Mouse (Mus musculus): ENCODE data around the gene Prol1.
"Not testable (repeated sequence)": the region's sequence is repeated elsewhere in the genome, so short reads cannot be mapped to it uniquely, and the experiment has no call there.

Gene Prol1

DNA sequence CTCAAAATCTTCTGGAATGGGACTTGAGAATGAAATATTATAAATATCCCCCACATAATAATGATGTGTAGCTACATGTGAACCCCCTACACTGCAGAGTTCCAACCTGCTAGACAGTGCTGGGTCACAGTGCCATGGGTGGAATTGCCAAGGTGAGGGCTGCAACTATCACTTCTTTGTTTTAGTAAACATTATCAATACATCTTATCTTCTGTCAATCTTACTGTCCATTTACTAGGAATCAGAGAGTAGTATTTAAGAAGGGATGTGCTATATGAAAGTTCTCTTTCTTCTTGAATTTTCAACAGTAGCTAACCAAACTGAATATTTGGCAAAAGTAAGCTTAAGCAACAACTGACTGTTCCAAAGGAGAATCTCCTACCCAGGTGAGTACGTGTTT, at the start of gene Prol1:
Gene Prol1 (plus strand): TSS at position 301 of the 400 bp plus-strand sequence.
- no peak for DNase-seq (ENCODE audit: low read depth)

DNA sequence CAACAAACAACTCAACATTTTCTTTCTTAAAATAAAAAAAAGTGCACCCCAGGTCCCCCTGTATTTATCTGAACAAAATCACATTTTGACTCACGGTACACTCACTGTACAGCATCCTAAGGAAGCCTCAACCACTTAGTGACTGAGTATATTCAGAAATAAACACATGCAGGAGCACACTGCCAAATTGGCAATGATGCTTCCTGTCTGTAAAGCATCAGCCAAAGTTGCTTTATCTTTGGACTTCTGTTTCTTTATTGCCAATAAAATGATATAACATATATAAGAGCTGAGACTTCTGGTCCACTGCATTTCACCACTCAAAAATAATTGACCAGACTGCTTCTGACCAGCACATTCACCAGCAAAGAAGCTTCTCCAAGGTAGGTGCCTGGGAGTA, 48.5 kb upstream of the Prol1 start, which contains the start of gene Gm7714:
Gene Gm7714 (plus strand): TSS at position 301 of the 400 bp plus-strand sequence.
- no peak for DNase-seq (ENCODE audit: low read depth)

DNA sequence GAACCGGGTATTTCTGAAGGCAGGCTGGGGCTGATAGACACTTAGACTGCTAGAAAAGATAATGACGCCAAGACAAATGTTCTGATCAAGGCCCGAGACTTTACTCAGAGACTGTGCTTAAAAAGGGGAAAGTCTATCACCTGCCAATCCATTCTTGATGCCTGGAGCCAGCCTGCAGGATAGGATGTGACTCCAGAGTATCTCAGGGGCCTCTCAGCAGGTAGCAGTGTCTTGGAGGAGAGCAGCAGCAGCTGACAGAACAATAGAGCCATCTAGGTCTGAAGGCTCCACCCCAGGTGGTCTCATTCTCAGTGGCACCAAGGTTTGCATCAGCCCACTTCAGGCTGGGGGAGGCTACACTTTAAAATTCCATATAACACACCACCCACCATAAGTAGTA, 5.8 kb upstream of the Prol1 start:
- DNase-seq (ENCODE audit: low read depth) = not testable (repeated sequence)

DNA sequence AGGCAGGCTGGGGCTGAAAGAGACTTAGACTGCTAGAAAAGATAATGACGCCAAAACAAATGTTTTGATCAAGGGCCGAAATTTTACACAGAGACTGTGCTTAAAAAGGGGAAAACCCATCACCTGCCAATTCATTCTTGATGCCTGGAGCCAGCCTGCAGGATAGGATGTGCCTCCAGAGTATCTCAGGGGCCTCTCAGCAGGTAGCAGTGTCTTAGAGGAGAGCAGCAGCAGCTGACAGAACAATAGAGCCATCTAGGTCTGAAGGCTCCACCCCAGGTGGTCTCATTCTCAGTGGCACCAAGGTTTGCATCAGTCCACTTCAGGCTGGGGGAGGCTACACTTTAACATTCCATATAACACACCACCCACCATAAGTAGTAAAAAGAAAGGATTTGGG, 31.4 kb downstream of the Prol1 start:
- not testable (repeated sequence) for DNase-seq (ENCODE audit: low read depth)

DNA sequence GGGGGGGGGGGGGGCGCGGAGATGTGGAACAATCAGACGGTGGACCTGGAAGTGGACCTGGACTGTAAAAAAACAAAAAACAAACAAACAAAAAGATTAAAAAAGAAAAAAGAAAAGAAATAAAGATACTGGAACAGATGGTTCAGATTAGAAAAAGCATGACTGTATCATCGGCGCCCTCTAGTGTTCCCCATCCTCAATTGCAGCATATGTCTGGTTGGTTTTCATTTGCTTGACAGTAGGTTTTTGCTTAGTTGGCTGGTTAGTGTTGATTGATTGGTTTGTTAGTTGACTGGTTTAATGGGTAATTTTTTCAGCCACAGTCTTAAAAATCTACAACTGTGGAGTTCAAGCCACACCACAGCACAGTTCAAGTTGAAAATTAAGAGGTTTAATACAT, 47.7 kb downstream of the Prol1 start:
- peak; percentile 54 for DNase-seq (ENCODE audit: low read depth)

DNA sequence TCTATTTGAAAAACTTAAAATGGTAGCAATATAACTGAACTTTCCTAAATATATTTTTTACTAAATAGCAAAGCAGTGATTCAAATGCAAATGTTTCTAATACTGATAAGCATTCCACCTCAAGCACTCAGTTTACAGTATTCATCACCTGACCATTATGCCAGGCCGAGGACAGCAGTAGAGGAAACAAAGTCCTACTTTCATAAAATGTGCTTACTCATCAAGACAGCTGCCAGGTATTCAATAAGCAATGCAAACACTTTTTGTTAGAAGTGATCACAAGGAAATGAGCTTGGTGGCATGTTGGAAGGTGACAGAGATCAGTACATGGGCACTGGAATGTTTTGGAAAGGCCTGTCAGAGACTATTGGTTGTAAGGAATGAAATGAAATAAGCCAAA, 49.8 kb downstream of the Prol1 start:
- DNase-seq (ENCODE audit: low read depth) = no peak

DNA sequence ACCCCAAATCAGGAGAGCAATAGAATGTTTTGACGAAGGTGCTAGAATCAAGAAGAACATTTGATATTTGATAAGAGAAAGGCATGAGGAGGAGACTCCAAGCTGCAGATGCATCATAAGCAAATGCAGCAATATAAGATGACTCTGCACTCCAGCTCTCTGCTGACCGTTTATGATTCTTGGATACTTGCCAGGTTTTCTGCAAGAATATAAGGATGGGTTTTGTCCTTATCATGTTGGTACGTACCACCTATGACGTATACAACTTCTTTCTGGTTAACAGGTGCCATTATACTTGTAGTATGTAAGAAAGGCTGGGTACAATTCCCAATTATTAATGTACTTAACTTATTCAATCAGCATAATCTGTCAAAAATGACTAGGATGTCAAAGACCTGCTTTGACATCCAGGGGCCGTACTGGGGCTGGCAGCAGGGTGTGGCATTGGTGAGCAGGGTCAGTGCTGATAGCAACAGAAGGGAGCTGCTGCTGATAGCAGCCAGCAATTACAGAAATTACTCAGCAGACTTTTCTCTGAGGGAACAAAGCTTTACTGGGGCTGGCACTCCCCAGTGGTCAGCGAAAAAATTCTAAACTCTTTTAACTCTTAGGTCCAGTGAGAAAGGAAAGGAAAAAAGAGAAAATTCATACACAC, 53.6 kb downstream of the Prol1 start:
- peak; percentile 43 for DNase-seq (ENCODE audit: low read depth)

DNA sequence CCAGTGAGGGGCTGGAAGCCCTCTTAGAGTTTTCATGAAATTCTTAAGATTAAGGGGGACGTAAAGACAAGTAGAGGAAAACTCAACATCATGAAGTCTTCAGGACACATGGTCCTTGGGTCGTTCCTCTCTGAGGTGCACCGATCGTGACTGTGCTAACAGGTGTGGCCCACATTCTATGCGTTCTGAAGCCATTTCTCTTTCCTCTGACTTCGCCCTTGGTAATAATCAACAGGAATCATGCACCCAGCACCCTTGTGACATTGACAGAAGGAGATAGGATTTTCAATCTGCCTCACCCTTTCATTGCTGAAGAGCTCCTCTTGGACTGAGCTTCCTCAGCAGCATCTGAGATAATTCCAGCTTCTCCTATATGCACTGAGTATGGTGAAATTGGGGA, 55.5 kb downstream of the Prol1 start:
- no peak for DNase-seq (ENCODE audit: low read depth)

DNA sequence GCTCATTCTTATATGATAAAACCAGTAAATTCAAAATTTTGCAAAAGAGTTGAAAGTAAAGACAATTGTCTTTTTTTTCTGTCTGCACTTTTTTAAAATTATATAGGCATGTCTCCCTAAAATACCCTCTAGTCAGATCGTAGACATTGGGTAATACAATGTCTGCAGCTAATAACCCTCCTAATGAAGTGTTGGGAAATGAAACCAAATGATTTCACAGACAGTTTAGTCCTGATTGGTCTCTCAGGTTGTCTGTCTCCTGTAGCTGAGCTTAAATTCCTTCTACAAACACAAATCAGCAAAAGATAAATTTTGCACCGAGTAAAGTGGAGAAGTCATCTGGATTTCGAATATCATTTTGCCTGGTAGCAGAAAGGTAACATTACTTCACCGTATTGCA, 58.7 kb downstream of the Prol1 start, which contains the start of gene Amtn:
Gene Amtn (plus strand): TSS at position 301 of the 400 bp plus-strand sequence.
- no peak for DNase-seq (ENCODE audit: low read depth)
